Mouse (Mus musculus) MEL (cell line): ENCODE data around the gene Osbpl10. TPM values are rescaled to one million over a fixed set of nuclear protein-coding genes. Genes with fewer than 3 reads are reported as not detected.

Experiments used
- DNase-seq: peaks from one replicate; pipeline ENCODE4 v3.0.0; 2011; ENCODE audit warnings: low read depth, low spot score
- H3K27ac ChIP-seq: 2 replicates; pipeline ENCODE4 v1.5.1; 2012; ENCODE audit warnings: low read depth, mild to moderate bottlenecking, control low read depth, low read length, moderate library complexity; ENCODE audit not compliant: control insufficient read depth
- H3K27me3 ChIP-seq, 2 experiments: fragments of 150-350 bp in 1 of 2; sonication (generic) in 1 of 2; 2 replicates each; pipeline ENCODE4 v1.6.1; 2012; ENCODE audit warnings: low read length in 2 of 2, mild to moderate bottlenecking in 2 of 2, improper control_type of control experiment in 1 of 2, moderate library complexity in 1 of 2; ENCODE audit not compliant: insufficient read depth in 2 of 2, control insufficient read depth in 1 of 2
- H3K36me3 ChIP-seq, 2 experiments: 2 replicates each; pipeline ENCODE4 v1.6.1; 2012 to 2014; ENCODE audit warnings: low read length in 2 of 2, improper control_type of control experiment in 1 of 2, inconsistent platforms in 1 of 2, mild to moderate bottlenecking in 1 of 2; ENCODE audit not compliant: insufficient read depth in 2 of 2, control insufficient read depth in 1 of 2
- H3K4me1 ChIP-seq, 2 experiments: fragments of 150-350 bp in 1 of 2; sonication (generic) in 1 of 2; 2 replicates each; pipeline ENCODE4 v1.6.1; 2012; ENCODE audit warnings: low read length in 2 of 2, improper control_type of control experiment in 1 of 2, mild to moderate bottlenecking in 1 of 2; ENCODE audit not compliant: insufficient read depth in 2 of 2, control insufficient read depth in 1 of 2
- H3K4me3 ChIP-seq, 2 experiments: fragments of 150-350 bp in 1 of 2; sonication (generic) in 1 of 2; 2 replicates each; pipeline ENCODE4 v1.5.1; 2012; ENCODE audit warnings: low read depth in 2 of 2, low read length in 2 of 2, mild to moderate bottlenecking in 2 of 2, moderate library complexity in 2 of 2, control low read depth in 1 of 2, improper control_type of control experiment in 1 of 2; ENCODE audit not compliant: control insufficient read depth in 1 of 2, insufficient read depth in 1 of 2
- H3K79me2 ChIP-seq: 2 replicates; pipeline ENCODE4 v1.6.1; 2012; ENCODE audit warnings: mild to moderate bottlenecking, low read length, moderate library complexity; ENCODE audit not compliant: control insufficient read depth, poor library complexity, insufficient read depth
- H3K9ac ChIP-seq: 2 replicates; pipeline ENCODE4 v1.6.1; 2012; ENCODE audit warnings: low read depth, mild to moderate bottlenecking, control low read depth, low read length, moderate library complexity; ENCODE audit not compliant: control insufficient read depth, poor library complexity, severe bottlenecking
- H3K9me3 ChIP-seq: fragments of 150-350 bp; sonication (generic); replicated peaks from 2 replicates; pipeline ENCODE4 v1.6.1; 2012; ENCODE audit warnings: mild to moderate bottlenecking, low read length, improper control_type of control experiment, moderate library complexity; ENCODE audit not compliant: insufficient read depth
- CHD1 ChIP-seq: IDR thresholded peaks from 2 replicates; pipeline ENCODE4 v1.6.1; 2012; ENCODE audit warnings: low read depth, mild to moderate bottlenecking, inconsistent platforms, low read length, improper control_type of control experiment
- CHD2 ChIP-seq: IDR thresholded peaks from 2 replicates; pipeline ENCODE4 v1.6.1; 2011; ENCODE audit warnings: low read length, improper control_type of control experiment
- CTCF ChIP-seq, 3 experiments: IDR thresholded peaks in 2 of 3; conservative IDR thresholded peaks in 1 of 3; 2 replicates each; pipeline ENCODE4 v1.5.1; 2011 to 2012; ENCODE audit warnings: low read length in 3 of 3, low read depth in 2 of 3, mild to moderate bottlenecking in 2 of 3, improper control_type of control experiment in 1 of 3, inconsistent platforms in 1 of 3, mixed read lengths in 1 of 3, moderate library complexity in 1 of 3; ENCODE audit not compliant: control insufficient read depth in 1 of 3, insufficient read depth in 1 of 3, poor library complexity in 1 of 3, severe bottlenecking in 1 of 3
- E2F4 ChIP-seq: IDR thresholded peaks from 2 replicates; pipeline ENCODE4 v1.6.1; 2011; ENCODE audit warnings: low read depth, low read length, improper control_type of control experiment, borderline replicate concordance
- ELF1 ChIP-seq: IDR thresholded peaks from 2 replicates; pipeline ENCODE4 v1.6.1; 2014; ENCODE audit warnings: low read depth, mild to moderate bottlenecking, inconsistent platforms, low read length, improper control_type of control experiment, moderate library complexity
- GABPA ChIP-seq: IDR thresholded peaks from 2 replicates; pipeline ENCODE4 v1.6.1; 2012; ENCODE audit warnings: low read depth, mild to moderate bottlenecking, inconsistent platforms, low read length, improper control_type of control experiment, moderate library complexity
- HCFC1 ChIP-seq: IDR thresholded peaks from 2 replicates; pipeline ENCODE4 v1.6.1; 2012; ENCODE audit warnings: low read depth, mild to moderate bottlenecking, inconsistent platforms, low read length, improper control_type of control experiment, moderate library complexity
- JUND ChIP-seq: IDR thresholded peaks from 2 replicates; pipeline ENCODE4 v1.6.1; 2011; ENCODE audit warnings: low read depth, mild to moderate bottlenecking, improper control_type of control experiment, low read length
- MAZ ChIP-seq: IDR thresholded peaks from 2 replicates; pipeline ENCODE4 v1.6.1; 2012; ENCODE audit warnings: low read depth, mild to moderate bottlenecking, inconsistent platforms, low read length, improper control_type of control experiment
- MEF2A ChIP-seq: IDR thresholded peaks from 2 replicates; pipeline ENCODE4 v1.6.1; 2014; ENCODE audit warnings: low read depth, mild to moderate bottlenecking, inconsistent platforms, low read length, improper control_type of control experiment; ENCODE audit not compliant: poor library complexity, insufficient replicate concordance, severe bottlenecking; ENCODE audit errors: extremely low read depth
- MXI1 ChIP-seq: IDR thresholded peaks from 2 replicates; pipeline ENCODE4 v1.6.1; 2011; ENCODE audit warnings: mild to moderate bottlenecking, low read depth, low read length, improper control_type of control experiment
- MYB ChIP-seq: IDR thresholded peaks from 2 replicates; pipeline ENCODE4 v1.6.1; 2011; ENCODE audit warnings: mild to moderate bottlenecking, low read depth, low read length, improper control_type of control experiment
- NELFE ChIP-seq: IDR thresholded peaks from 2 replicates; pipeline ENCODE4 v1.6.1; 2011; ENCODE audit warnings: low read depth, low read length, improper control_type of control experiment
- NRF1 ChIP-seq: IDR thresholded peaks from 2 replicates; pipeline ENCODE4 v1.6.1; 2014; ENCODE audit warnings: low read depth, mild to moderate bottlenecking, inconsistent platforms, low read length, improper control_type of control experiment, moderate library complexity; ENCODE audit not compliant: poor library complexity, insufficient read depth, severe bottlenecking
- POLR2AphosphoS5 ChIP-seq: IDR thresholded peaks from 2 replicates; pipeline ENCODE4 v1.6.1; 2012; ENCODE audit warnings: low read depth, borderline replicate concordance, mild to moderate bottlenecking, inconsistent platforms, low read length, moderate library complexity, mixed read lengths
- RAD21 ChIP-seq: IDR thresholded peaks from 2 replicates; pipeline ENCODE4 v1.6.1; 2011; ENCODE audit warnings: mild to moderate bottlenecking, low read depth, low read length, improper control_type of control experiment
- RCOR1 ChIP-seq: IDR thresholded peaks from 2 replicates; pipeline ENCODE4 v1.6.1; 2012; ENCODE audit warnings: low read depth, mild to moderate bottlenecking, inconsistent platforms, low read length, improper control_type of control experiment
- SMC3 ChIP-seq: IDR thresholded peaks from 2 replicates; pipeline ENCODE4 v1.6.1; 2011; ENCODE audit warnings: low read depth, low read length, improper control_type of control experiment
- TAL1 ChIP-seq: IDR thresholded peaks from 2 replicates; pipeline ENCODE4 v1.6.1; 2012; ENCODE audit warnings: mild to moderate bottlenecking, inconsistent platforms, low read length, moderate library complexity, mixed read lengths
- TBP ChIP-seq: IDR thresholded peaks from 2 replicates; pipeline ENCODE4 v1.8.0; 2011; ENCODE audit warnings: low read depth, low read length, improper control_type of control experiment
- TCF12 ChIP-seq: IDR thresholded peaks from 2 replicates; pipeline ENCODE4 v1.6.1; 2014; ENCODE audit warnings: low read depth, mild to moderate bottlenecking, inconsistent platforms, low read length, improper control_type of control experiment, moderate library complexity
- ZC3H11A ChIP-seq: IDR thresholded peaks from 2 replicates; pipeline ENCODE4 v1.6.1; 2012; ENCODE audit warnings: low read depth, mild to moderate bottlenecking, inconsistent platforms, low read length, improper control_type of control experiment
- ZKSCAN1 ChIP-seq: IDR thresholded peaks from 2 replicates; pipeline ENCODE4 v1.6.1; 2012; ENCODE audit warnings: low read depth, mild to moderate bottlenecking, inconsistent platforms, low read length, improper control_type of control experiment, moderate library complexity
- polyA plus RNA-seq, 2 experiments: library from polyadenylated mRNA; stranded (reverse) in 1 of 2; unstranded in 1 of 2; fragments of >175 nt in 1 of 2; fragments of >200 nt in 1 of 2; gene quantifications; 2 replicates each; pipeline versions ENCODE4 v1.2.1 to v1.2.4; 2012; ENCODE audit warnings: low replicate concordance in 2 of 2, low read depth in 1 of 2; ENCODE audit not compliant: insufficient read length in 2 of 2, insufficient read depth in 1 of 2, missing spikeins in 1 of 2
- total RNA-seq: library from RNA; depleted of rRNA; stranded (reverse); fragments of 300-350 nt; gene quantifications from 2 replicates; pipeline ENCODE4 v1.2.3, GENCODE M21; 2012

Gene Osbpl10
- total and polyA plus RNA-seq, 3 experiments: not detected

GRCm38 (mm10) chr9:115179935-115180334 is 201.6 kb downstream of the Osbpl10 start:
- no peak overlapping the region for H3K4me3 ChIP-seq
- H3K27ac ChIP-seq: no peak overlapping the region
- no peaks in the 10 kb centered on the region for H3K79me2 ChIP-seq
- H3K27me3 ChIP-seq: no peaks in the 10 kb centered on the region
- H3K9ac ChIP-seq: no peak overlapping the region
- no peak for DNase-seq
- H3K9me3 ChIP-seq: no peaks in the 10 kb centered on the region
- H3K4me1 ChIP-seq: no peaks in the 10 kb centered on the region
- TF ChIP-seq ZKSCAN1: no peak
- no peak for TF ChIP-seq CTCF (IDR thresholded peaks at IDR 0.05 in 2 of 3, conservative IDR thresholded peaks at IDR 0.05 in 1 of 3; ENCODE audit: control insufficient read depth in 1 of 3, insufficient read depth in 1 of 3, low read depth in 2 of 3, low read length in 3 of 3, poor library complexity in 1 of 3, severe bottlenecking in 1 of 3)
- no peak for TF ChIP-seq ZC3H11A
- no peak for TF ChIP-seq SMC3
- TF ChIP-seq E2F4: no peak
- no peak for TF ChIP-seq MYB
- no peak for TF ChIP-seq MEF2A
- TF ChIP-seq HCFC1: no peak
- TF ChIP-seq TBP: no peak
- TF ChIP-seq RAD21: no peak
- no peak for TF ChIP-seq MAZ
- TF ChIP-seq TCF12: no peak
- TF ChIP-seq NELFE: no peak
- TF ChIP-seq MXI1: no peak
- H3K36me3 ChIP-seq: no peaks in the 10 kb centered on the region

- Histone ChIP-seq H3K9me3 (no peaks in the 10 kb centered on the region), H3K4me3 (no peak overlapping the region), H3K79me2 (no peaks in the 10 kb centered on the region), H3K27me3 (no peaks in the 10 kb centered on the region), H3K4me1 (no peaks in the 10 kb centered on the region), H3K9ac (no peak overlapping the region), H3K36me3 (no peaks in the 10 kb centered on the region), H3K27ac (no peak overlapping the region)
- DNase-seq: no peak
- TF ChIP-seq E2F4: no peak
- no peak for TF ChIP-seq MAZ
- TF ChIP-seq NRF1: no peak
- TF ChIP-seq ZC3H11A: no peak
- TF ChIP-seq GABPA: no peak
- no peak for TF ChIP-seq POLR2AphosphoS5
- TF ChIP-seq ZKSCAN1: no peak
- no peak for TF ChIP-seq JUND
- no peak for TF ChIP-seq ELF1
- no peak for TF ChIP-seq TAL1
- no peak for TF ChIP-seq RCOR1
- TF ChIP-seq CHD2: no peak
- no peak for TF ChIP-seq CHD1
These were observed 208.0 kb downstream of the Osbpl10 start for GRCm38 (mm10) chr9:115186402-115186801.
